In the genomic region with DNA sequence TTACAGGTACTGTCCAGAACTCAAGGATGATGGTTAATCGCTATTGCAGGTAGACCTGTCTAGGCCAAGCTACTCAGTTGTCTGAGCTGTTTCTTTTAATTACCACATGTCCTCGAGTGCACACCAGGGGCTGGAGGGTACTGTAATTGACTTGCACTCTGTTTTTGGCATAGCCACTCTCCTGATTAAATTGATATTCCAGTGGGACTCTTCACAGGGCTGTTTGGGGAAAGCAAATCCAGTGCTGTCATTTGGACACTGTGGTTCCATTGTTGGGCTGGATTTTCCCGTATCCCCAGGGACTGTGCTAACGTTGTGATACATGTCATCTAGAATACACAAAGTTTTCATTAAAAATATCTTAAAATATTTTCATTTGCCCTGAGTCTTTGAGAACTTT, we compare ENCODE assay signal across 9 mouse cellular contexts. TPM values are rescaled to one million over a fixed set of nuclear protein-coding genes. Genes with fewer than 3 reads are reported as not detected.
A peak's percentile ranks its signal among the peaks of the same experiment; 100 is the strongest.
DNase-seq lines count a peak whose midpoint lies in the region; ATAC-seq and TF ChIP-seq lines count a peak whose summit lies in the region.
"Had no signal": no experiment of that assay in that cellular context is flagged by ENCODE, and none has a peak within 500 bp of the region (broad histone marks: within the 10 kb centered on the region; RNA-seq: fewer than 3 reads in every experiment).

No protein-coding gene starts in this region.

- no peak overlapping the region for H3K27ac ChIP-seq in cerebellum, adult 2 months (ENCODE audit: insufficient read depth, low read length)
- no peak overlapping the region for H3K27ac ChIP-seq in liver, embryonic 12.5 days
- H3K27ac ChIP-seq in hindbrain, embryonic 13.5 days: no peak overlapping the region
- no peak overlapping the region for H3K27ac ChIP-seq in midbrain, embryonic 16.5 days (ENCODE audit: low read length)

- H3K4me2 ChIP-seq in liver, embryonic 12.5 days: peak overlapping the region; percentile 83; the same call in 1 of the 2 replicates
- peak overlapping the region; percentile 63 for H3K4me2 ChIP-seq in hindbrain, embryonic 13.5 days
- H3K4me2 ChIP-seq in midbrain, embryonic 16.5 days (ENCODE audit: low read length): peak overlapping the region; percentile 79

- H3K36me3 ChIP-seq in liver, embryonic 12.5 days: no peaks in the 10 kb centered on the region
- H3K36me3 ChIP-seq in hindbrain, embryonic 13.5 days: no peaks in the 10 kb centered on the region
- H3K36me3 ChIP-seq in midbrain, embryonic 16.5 days (ENCODE audit: control insufficient read depth, insufficient read depth, low read length): no peaks in the 10 kb centered on the region

- peaks cover 5% of the 10 kb centered on the region; the same call in 1 of the 2 replicates for H3K4me1 ChIP-seq in cerebellum, adult 2 months (ENCODE audit: control insufficient read depth, insufficient read depth, low read length)
- peaks cover 33% of the 10 kb centered on the region for H3K4me1 ChIP-seq in liver, embryonic 12.5 days
- H3K4me1 ChIP-seq in hindbrain, embryonic 13.5 days (replicated peaks): peaks cover 29% of the 10 kb centered on the region
- peaks cover 20% of the 10 kb centered on the region for H3K4me1 ChIP-seq in midbrain, embryonic 16.5 days (ENCODE audit: control insufficient read depth, insufficient read depth, low read length)

- no peak overlapping the region for H3K9ac ChIP-seq in liver, embryonic 12.5 days
- H3K9ac ChIP-seq in hindbrain, embryonic 13.5 days: peak overlapping the region; percentile 92; the same call in 1 of the 2 replicates
- no peak overlapping the region for H3K9ac ChIP-seq in midbrain, embryonic 16.5 days (ENCODE audit: low read depth, low read length)

- no peaks in the 10 kb centered on the region for H3K9me3 ChIP-seq in liver, embryonic 12.5 days (replicated peaks)
- H3K9me3 ChIP-seq in hindbrain, embryonic 13.5 days: no peaks in the 10 kb centered on the region
- H3K9me3 ChIP-seq in midbrain, embryonic 16.5 days (replicated peaks; ENCODE audit: control insufficient read depth, low read length, poor library complexity, severe bottlenecking): no peaks in the 10 kb centered on the region

- no peaks in the 10 kb centered on the region for H3K27me3 ChIP-seq in cerebellum, adult 2 months (ENCODE audit: control insufficient read depth, insufficient read depth, low read length)
- H3K27me3 ChIP-seq in liver, embryonic 12.5 days (replicated peaks): no peaks in the 10 kb centered on the region
- H3K27me3 ChIP-seq in hindbrain, embryonic 13.5 days: no peaks in the 10 kb centered on the region
- H3K27me3 ChIP-seq in midbrain, embryonic 16.5 days (ENCODE audit: control insufficient read depth, insufficient read depth, low read depth, low read length): no peaks in the 10 kb centered on the region

- no peak for TF ChIP-seq CTCF in cerebellum, adult 2 months (IDR thresholded peaks at IDR 0.05; ENCODE audit: borderline replicate concordance, insufficient read depth, low read depth, low read length)

- 29% methylated on average over 4 of the region's 4 CpGs for WGBS in cerebellum, adult 2 months
- 82% methylated on average over 4 of the region's 4 CpGs for WGBS in liver, embryonic 12.5 days (ENCODE audit: insufficient replicate concordance)
- WGBS in hindbrain, embryonic 13.5 days: 52% methylated on average over 4 of the region's 4 CpGs
- 55% methylated on average over 4 of the region's 4 CpGs for WGBS in midbrain, embryonic 16.5 days

- TF ChIP-seq POLR2A in cerebellum, adult 2 months (IDR thresholded peaks at IDR 0.05; ENCODE audit: borderline replicate concordance, insufficient read depth, low read length): no peak

- H3K4me3 ChIP-seq in cerebellum, adult 2 months (replicated peaks; ENCODE audit: insufficient read depth, low read depth, low read length): peak overlapping the region; percentile 22
- H3K4me3 ChIP-seq in liver, embryonic 12.5 days: no peak overlapping the region
- H3K4me3 ChIP-seq in hindbrain, embryonic 13.5 days: peak overlapping the region; percentile 91
- no peak overlapping the region; the same call in 1 of the 2 replicates for H3K4me3 ChIP-seq in midbrain, embryonic 16.5 days (ENCODE audit: low read depth, low read length)

- no peak for DNase-seq in cerebellum, adult 2 months
- no peak for DNase-seq in cerebellum, postnatal 25 days
- no peak for DNase-seq in liver
- no peak for DNase-seq in gastrocnemius, postnatal 10 days
- no peak for DNase-seq in lung, postnatal 36 days
- DNase-seq: cerebellum, adult 9-11 months had no signal

- ATAC-seq in liver, embryonic 12.5 days: no peak
- no peak for ATAC-seq in hindbrain, embryonic 13.5 days (ENCODE audit: low FRiP score)
- ATAC-seq in midbrain, embryonic 16.5 days: no peak

RNA-seq across cellular contexts. Expression of a gene that starts 11.8 kb away (rescaled TPM):
- 44.7 and 45.9 TPM in 2 replicates for polyA plus RNA-seq in cerebellum, adult 2 months (2012; rRNA removed)
- 4.4 and 4.8 TPM in 2 replicates for polyA plus RNA-seq in liver, embryonic 12.5 days (2016; fragmentation: Nextera tagmentation; extraction: Ambion mirVana)
- polyA plus RNA-seq in hindbrain, embryonic 13.5 days (2015; fragmentation: Nextera tagmentation; extraction: Ambion mirVana): 11.0 and 12.7 TPM in 2 replicates
- polyA plus RNA-seq in midbrain, embryonic 16.5 days (2015; fragmentation: Nextera tagmentation; extraction: Ambion mirVana): 7.2 and 7.7 TPM in 2 replicates
- total RNA-seq in gastrocnemius, postnatal 10 days (2021): 1 to 10 TPM; 7.2 to 8.4 TPM

RNA-seq across cellular contexts. Expression of a gene that starts 49.2 kb away (rescaled TPM):
- polyA plus RNA-seq in cerebellum, adult 2 months (2012; rRNA removed): 113 and 114 TPM in 2 replicates
- 82.8 and 90.3 TPM in 2 replicates for polyA plus RNA-seq in liver, embryonic 12.5 days (2016; fragmentation: Nextera tagmentation; extraction: Ambion mirVana)
- 40.4 and 43.3 TPM in 2 replicates for polyA plus RNA-seq in hindbrain, embryonic 13.5 days (2015; fragmentation: Nextera tagmentation; extraction: Ambion mirVana)
- polyA plus RNA-seq in midbrain, embryonic 16.5 days (2015; fragmentation: Nextera tagmentation; extraction: Ambion mirVana): 40.8 and 41.9 TPM in 2 replicates
- 10 to 100 TPM; 16.7 to 21.3 TPM for total RNA-seq in gastrocnemius, postnatal 10 days (2021)

Comparison
In these comparisons a context has a peak if more than half of its experiments do, and no peak if none do; other contexts are left out.
1. H3K4me3 ChIP-seq: peak in cerebellum, adult 2 months (single experiment) and hindbrain, embryonic 13.5 days (single experiment); none in liver, embryonic 12.5 days (single experiment) and midbrain, embryonic 16.5 days (single experiment).
2. Peak in every context shown above with its lines, with median percentiles within 50 percentile points of each other: H3K4me2 ChIP-seq.